Mouse (Mus musculus): ENCODE data around the gene Fzd7.
A peak's percentile ranks its signal among the peaks of the same experiment; 100 is the strongest.

The Fzd7 gene

DNA sequence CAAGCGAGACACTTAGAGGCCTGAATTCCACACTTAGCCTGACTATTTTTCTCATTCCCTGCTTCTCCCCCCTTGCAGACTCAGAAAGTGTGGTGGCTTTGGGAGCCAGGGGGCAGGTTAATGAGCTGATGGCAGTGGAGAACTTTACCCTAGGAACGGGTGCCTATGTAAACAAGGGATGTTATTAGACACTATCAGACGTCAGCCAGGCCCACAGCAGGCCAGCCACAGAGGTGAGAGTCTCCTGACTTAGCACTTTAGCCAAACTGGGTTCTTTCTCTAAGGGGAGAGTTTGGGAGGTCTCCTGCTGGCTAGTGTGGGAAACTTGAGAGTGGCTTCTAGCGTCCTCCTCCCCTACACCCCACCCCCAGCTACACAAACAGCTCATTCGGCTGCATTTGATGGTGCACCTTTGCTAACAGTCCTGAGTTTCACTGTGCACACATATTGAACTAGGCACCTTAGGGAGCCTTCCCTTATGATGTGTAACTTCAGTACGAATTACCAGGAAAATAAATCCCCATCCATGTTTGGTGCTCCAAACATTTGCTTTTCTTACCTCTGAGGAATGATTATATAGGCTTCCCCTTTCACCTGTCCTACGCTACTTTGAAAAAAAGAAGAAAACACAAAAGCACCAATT lies 21.6 kb downstream of the Fzd7 start:
- no peak for DNase-seq

GRCm38 (mm10) chr1:59504302-59504700 lies 22.1 kb downstream of the Fzd7 start:
- no peak for DNase-seq

GRCm38 (mm10) chr1:59508463-59509139 lies 26.4 kb downstream of the Fzd7 start:
- DNase-seq: peak; percentile 92

GRCm38 (mm10) chr1:59511566-59512270 lies 29.5 kb downstream of the Fzd7 start:
- DNase-seq: no peak

DNA sequence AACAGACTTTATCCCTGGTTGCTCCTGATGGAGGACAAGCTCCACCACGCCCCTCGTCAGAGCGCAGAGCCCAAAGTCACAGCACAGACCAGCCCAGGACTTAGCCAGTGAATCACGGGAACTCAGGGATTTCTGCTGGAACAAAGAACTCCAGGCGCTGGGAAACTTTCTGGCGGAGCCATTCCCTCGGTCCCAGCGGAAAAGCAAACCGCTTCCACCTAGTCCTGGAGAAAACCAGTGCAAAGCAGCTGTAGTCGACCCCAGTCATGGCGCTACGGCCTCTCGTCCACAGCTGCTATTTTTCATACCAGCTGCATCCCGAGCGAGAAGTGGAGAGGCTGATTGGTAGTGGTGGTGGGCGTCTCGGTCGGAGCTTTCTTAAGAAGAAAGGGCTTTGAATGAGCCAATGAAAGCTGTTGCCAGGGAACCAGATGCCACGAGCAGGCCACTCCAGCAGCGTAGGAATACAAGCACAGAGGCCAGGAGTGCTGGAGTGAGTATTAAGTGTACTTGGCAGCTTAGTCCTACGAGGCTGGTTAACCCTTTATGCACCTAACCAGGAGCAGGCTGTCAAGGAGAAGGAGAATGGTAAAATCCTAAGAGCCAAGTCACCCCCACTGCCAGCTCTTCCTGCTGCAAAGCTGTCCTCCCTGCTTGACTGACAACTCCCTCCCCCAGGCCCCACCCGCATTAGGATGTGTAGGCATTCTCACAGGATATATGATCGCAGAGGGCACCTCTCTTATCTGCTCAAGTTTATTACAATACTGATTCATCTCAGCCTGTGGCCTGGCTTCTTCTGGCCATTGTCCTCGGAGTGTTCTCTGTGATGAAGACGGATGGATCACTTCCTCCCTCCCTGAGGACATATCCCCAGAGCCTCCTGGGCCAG lies 34.0 kb downstream of the Fzd7 start, which contains the start of gene Gm973:
Gm973 (plus strand) TSS at position 239 of the 892 bp plus-strand sequence.
- peak; percentile 97 for DNase-seq

DNA sequence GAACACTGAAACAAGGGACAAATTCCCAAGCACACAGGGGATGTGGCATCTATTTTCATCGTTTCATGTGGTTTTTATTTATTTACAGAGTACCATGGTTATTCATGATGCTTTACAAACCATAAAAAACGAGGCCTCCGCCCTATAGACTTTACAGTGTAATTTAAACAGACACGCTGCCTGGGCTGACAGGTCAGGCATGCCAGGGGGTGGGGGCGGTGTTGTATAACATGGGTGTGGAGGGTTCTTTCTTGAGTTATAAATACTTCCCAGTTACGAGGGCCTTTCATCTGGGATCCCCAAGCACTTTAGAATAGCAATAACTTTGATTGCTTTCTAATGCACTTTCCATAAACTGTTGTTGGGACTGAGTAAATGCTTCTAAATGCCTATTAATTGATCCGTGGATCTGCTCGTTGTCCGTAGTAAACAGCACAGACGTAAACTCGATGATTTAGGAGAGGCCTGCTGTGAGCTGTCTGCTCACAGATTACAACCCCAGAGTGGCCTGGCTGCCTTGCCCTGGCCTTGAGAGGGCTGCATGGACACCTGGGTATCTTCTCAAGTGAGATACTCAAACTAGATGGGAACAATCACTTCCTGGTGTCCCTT lies 38.1 kb downstream of the Fzd7 start:
- DNase-seq: no peak

DNA sequence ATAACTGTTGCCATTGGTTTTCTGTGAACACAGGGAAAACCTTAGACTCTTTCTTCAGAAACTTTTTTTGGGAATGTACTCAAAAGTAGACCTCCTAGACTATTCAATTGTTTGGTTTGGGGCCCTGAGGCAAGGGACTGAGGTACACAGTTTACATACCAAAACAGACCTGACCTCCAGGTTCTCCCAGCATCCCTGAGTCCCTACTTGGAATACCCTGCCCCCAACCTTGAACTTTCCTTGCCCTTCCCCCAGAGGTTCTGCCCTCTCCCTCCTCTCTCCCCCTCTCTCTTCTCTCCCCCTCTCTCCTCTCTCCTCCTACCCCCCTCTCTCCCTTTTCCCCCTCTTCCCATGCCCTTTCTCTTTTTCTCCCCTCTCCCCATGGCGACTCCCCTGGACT lies 40.2 kb downstream of the Fzd7 start:
- no peak for DNase-seq

- no peak for DNase-seq
Observed at GRCm38 (mm10) chr1:59523378-59523958, 41.2 kb downstream of the Fzd7 start.

DNA sequence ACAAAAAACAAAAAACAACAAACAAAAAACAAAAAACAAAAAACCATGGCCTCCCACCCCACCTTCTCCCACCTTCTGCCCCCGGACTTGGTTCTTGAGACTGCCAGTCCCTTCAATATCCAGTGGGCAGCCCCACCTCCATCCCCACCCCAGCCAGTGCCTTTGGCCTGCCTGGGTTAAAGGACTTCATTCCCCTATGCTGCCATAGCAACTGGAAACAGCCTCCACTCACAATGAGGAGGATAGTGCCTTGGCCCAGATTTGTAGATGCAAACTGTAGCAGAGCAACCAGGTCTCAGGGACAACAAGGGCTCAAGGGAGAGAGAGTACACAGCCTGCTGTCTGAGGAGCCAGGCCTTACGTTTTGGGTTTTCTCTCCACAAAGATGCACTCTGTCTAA lies 41.8 kb downstream of the Fzd7 start:
- DNase-seq: no peak

DNA sequence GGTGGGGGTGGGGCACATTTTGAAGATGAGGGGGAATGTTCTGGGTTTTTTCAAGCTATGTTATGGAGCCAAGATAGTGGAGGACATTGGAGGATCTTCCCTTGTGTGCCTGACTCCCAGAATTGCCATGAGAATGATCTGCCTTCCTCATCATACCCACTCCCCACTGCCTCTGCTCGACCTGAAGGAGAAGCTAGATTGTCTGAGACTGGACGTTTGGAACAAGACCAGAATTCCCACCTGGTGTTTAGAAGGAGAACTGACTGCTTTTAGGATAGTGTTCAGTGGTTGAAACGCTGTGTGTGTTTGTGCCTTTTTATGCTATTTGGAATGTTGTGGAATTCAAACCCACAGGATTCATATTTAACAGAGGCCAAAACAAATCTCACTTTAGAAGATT lies 42.5 kb downstream of the Fzd7 start:
- no peak for DNase-seq

GRCm38 (mm10) chr1:59527219-59527618 lies 45.0 kb downstream of the Fzd7 start:
- DNase-seq: no peak

DNA sequence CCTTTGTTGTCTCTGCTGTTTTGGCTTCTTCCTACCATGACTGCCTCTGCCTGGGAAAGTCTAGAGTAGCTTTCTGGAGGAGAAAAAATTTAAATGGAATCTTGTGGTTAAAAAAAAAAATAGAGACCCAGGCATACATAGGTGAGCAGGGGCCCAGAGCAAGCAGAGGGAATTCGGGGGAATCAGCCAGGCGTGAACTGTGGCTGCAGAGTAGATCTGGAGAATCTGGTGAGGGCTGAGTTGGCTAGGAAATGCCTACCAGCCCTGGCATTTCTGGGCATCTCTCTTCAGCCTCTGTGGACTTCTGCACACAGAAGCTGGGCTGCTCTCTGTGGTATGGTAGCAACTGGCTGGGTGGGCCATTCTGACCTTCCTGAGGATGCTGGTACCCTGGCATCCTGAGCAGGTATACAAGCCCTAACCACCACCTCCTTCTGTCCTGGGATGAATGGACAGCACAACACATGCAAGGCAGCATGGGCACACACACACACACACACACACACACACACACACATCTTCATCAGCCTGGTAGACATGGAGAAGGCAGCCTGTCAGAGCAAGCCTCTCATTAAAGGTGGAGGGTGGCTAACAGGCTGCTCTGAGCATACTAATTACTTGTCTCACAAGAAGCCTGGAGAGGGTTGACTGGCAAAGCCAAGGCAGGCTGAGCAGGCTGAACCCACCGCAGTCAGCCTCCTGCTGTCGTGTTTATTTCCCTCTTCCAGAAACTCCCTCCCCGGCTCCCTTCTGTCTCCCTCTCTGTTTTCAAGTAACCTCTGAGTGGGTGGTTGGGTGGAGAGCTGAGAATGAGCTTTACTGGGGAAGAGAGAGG lies 53.0 kb downstream of the Fzd7 start:
- DNase-seq: peak; percentile 75

Data from heart, adult 11 months (tissue).